Mouse (Mus musculus): ENCODE results near the gene Snrpc. TPM values are rescaled to one million over a fixed set of nuclear protein-coding genes. Genes with fewer than 3 reads are reported as not detected.

Snrpc gene
- total RNA-seq, 2 experiments from 2014 or later = 43.4 to 49.8 TPM

GRCm38 (mm10) chr17:27820568-27821406, 17.2 kb upstream of the Snrpc start, which contains the start of gene D17Wsu92e:
Gene D17Wsu92e, minus strand, starts transcription at chr17:27820648.
- intact Hi-C loops (cut with DNase I) = loop anchor here (1.0 kb wide), 1 partner anchor 20 kb away; no protein-coding TSS in a partner anchor
- peak; percentile 97 to 98 for DNase-seq (ENCODE audit: extremely low spot score in 1 of 2, low spot score in 2 of 2)
- Histone ChIP-seq H3K4me3 (peak within 1 kb of the TSS; percentile 85), H3K27ac (peak within 1 kb of the TSS; percentile 96)
- no peak; the same call in 1 of the 2 replicates for TF ChIP-seq CTCF (IDR thresholded peaks at IDR 0.05)

- intact Hi-C loops (cut with DNase I) = no loop called here
- no peak for TF ChIP-seq CTCF (IDR thresholded peaks at IDR 0.05)
- no peak for DNase-seq (ENCODE audit: extremely low spot score in 1 of 2, low spot score in 2 of 2)
- Histone ChIP-seq H3K4me3 (peak overlapping the region; percentile 72), H3K27ac (peak overlapping the region; percentile 96)
These were observed 16.3 kb upstream of the Snrpc start for GRCm38 (mm10) chr17:27821407-27822338.

GRCm38 (mm10) chr17:27823142-27823905, 14.6 kb upstream of the Snrpc start:
- intact Hi-C loops (cut with DNase I) = no loop called here
- H3K4me3 ChIP-seq = no peak overlapping the region

GRCm38 (mm10) chr17:27824941-27825340, 13.0 kb upstream of the Snrpc start:
- Histone ChIP-seq H3K4me3 (no peak overlapping the region), H3K27ac (no peak overlapping the region)
- no peak for DNase-seq (ENCODE audit: extremely low spot score in 1 of 2, low spot score in 2 of 2)
- no peak for TF ChIP-seq CTCF (IDR thresholded peaks at IDR 0.05)
- intact Hi-C loops (cut with DNase I) = no loop called here

More at GRCm38 (mm10) chr17:27823142-27823905, 14.6 kb upstream of the Snrpc start:
- no peak for TF ChIP-seq CTCF (IDR thresholded peaks at IDR 0.05)
- H3K27ac ChIP-seq = no peak overlapping the region
- no peak for DNase-seq (ENCODE audit: extremely low spot score in 1 of 2, low spot score in 2 of 2)

- H3K27ac ChIP-seq = no peak overlapping the region
- no peak overlapping the region for H3K4me3 ChIP-seq
- intact Hi-C loops (cut with DNase I) = no loop called here
- no peak for TF ChIP-seq CTCF (IDR thresholded peaks at IDR 0.05)
- DNase-seq (ENCODE audit: extremely low spot score in 1 of 2, low spot score in 2 of 2) = no peak
These were observed 12.4 kb upstream of the Snrpc start for GRCm38 (mm10) chr17:27825539-27825938.

- DNase-seq (ENCODE audit: extremely low spot score in 1 of 2, low spot score in 2 of 2) = peak in 1 of 2 experiments; percentile 14
- Histone ChIP-seq H3K27ac (no peak overlapping the region), H3K4me3 (peak overlapping the region; percentile 25)
- no peak for TF ChIP-seq CTCF (IDR thresholded peaks at IDR 0.05)
- intact Hi-C loops (cut with DNase I) = no loop called here
These were observed 11.7 kb upstream of the Snrpc start for GRCm38 (mm10) chr17:27825984-27826905.

GRCm38 (mm10) chr17:27826908-27827383, 11.0 kb upstream of the Snrpc start:
- no peak overlapping the region for H3K4me3 ChIP-seq
- DNase-seq (ENCODE audit: extremely low spot score in 1 of 2, low spot score in 2 of 2) = no peak
- intact Hi-C loops (cut with DNase I) = no loop called here
- H3K27ac ChIP-seq = no peak overlapping the region
- no peak for TF ChIP-seq CTCF (IDR thresholded peaks at IDR 0.05)

GRCm38 (mm10) chr17:27827511-27827910, 10.4 kb upstream of the Snrpc start:
- Histone ChIP-seq H3K27ac (no peak overlapping the region), H3K4me3 (no peak overlapping the region)
- no peak for TF ChIP-seq CTCF (IDR thresholded peaks at IDR 0.05)
- intact Hi-C loops (cut with DNase I) = no loop called here
- DNase-seq (ENCODE audit: extremely low spot score in 1 of 2, low spot score in 2 of 2) = no peak

- H3K4me3 ChIP-seq = no peak overlapping the region
- peak; percentile 33 for TF ChIP-seq CTCF (IDR thresholded peaks at IDR 0.05)
- no peak for DNase-seq (ENCODE audit: extremely low spot score in 1 of 2, low spot score in 2 of 2)
- intact Hi-C loops (cut with DNase I) = loop anchor here (10.0 kb wide), 1 partner anchor 176 kb away; the partner anchor contains the start of gene Pacsin1
- no peak overlapping the region for H3K27ac ChIP-seq
These were observed 7.5 kb upstream of the Snrpc start for GRCm38 (mm10) chr17:27830411-27830810.

All from left cerebral cortex, adult 2 months (tissue).